Mouse (Mus musculus) skeletal muscle tissue, postnatal 0 days (tissue): ENCODE data around the gene Gm13285. TPM values are rescaled to one million over a fixed set of nuclear protein-coding genes. Genes with fewer than 3 reads are reported as not detected.

ENCODE experiments used
- polyA plus RNA-seq: library from polyadenylated mRNA; unstranded; fragments of >200 nt; fragmentation: Nextera tagmentation; extraction: Ambion mirVana; gene quantifications from 2 replicates; pipeline ENCODE4 v1.2.1, GENCODE M21; 2015

Gene Gm13285
- 0.47 and 1.0 TPM in 2 replicates for polyA plus RNA-seq

GRCm38 (mm10) chr4:88799365-88799764 is at the start of gene Gm13285:
Gene Gm13285 (plus strand): TSS chr4:88799665.

GRCm38 (mm10) chr4:88754818-88755340 is 44.6 kb upstream of the Gm13285 start, which contains the start of gene Gm13271:
Gene Gm13271 (plus strand): TSS chr4:88754868.

GRCm38 (mm10) chr4:88759610-88760268 is 39.7 kb upstream of the Gm13285 start, which contains the start of gene Gm13283:
Gene Gm13283 (plus strand): TSS chr4:88760119.

DNA sequence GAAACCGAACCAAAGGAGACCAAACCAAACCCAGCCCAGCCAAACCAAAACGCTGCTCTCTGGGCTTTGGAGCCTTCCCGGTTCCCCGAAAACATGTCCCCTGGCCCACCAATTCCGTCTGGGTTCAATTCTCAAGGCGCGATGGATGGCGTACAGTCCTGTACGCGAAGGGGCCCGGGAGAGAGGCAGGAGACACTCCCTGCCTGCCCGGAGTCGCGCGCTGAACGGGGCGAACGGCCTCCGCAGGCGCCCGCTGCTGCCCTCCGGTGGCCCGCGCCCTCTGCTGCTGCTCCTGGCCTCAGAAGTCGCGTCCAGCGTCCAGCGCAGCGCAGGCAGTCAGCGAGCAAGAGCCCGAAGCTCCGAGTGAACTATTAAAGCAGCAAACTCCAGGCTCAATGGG is 25.9 kb upstream of the Gm13285 start, which contains the start of gene Gm13290:
Gene Gm13290, plus strand, starts transcription at position 301 of the 400 bp plus-strand sequence.

GRCm38 (mm10) chr4:88776622-88777021 is 22.8 kb upstream of the Gm13285 start, which contains the start of gene Gm13289:
Gene Gm13289 (plus strand): TSS chr4:88776922.

GRCm38 (mm10) chr4:88779550-88779949 is 19.9 kb upstream of the Gm13285 start, which contains the start of gene Gm13272:
Gene Gm13272 (plus strand): TSS chr4:88779850.

GRCm38 (mm10) chr4:88781831-88782230 is 17.6 kb upstream of the Gm13285 start, which contains the start of gene Ifnz:
Gene Ifnz (plus strand): TSS chr4:88782131.

DNA sequence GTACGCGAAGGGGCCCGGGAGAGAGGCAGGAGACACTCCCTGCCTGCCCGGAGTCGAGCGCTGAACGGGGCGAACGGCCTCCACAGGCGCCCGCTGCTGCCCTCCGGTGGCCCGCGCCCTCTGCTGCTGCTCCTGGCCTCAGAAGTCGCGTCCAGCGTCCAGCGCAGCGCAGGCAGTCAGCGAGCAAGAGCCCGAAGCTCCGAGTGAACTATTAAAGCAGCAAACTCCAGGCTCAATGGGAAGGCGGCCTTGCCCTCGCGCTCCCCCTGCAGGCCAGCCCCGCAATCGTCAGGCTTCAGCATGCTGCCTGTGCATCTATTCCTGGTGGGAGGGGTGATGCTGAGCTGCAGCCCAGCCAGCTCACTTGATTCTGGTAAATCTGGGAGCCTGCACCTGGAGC is 14.1 kb upstream of the Gm13285 start, which contains the start of gene Gm13276:
Gene Gm13276, plus strand, starts transcription at position 301 of the 400 bp plus-strand sequence.

DNA sequence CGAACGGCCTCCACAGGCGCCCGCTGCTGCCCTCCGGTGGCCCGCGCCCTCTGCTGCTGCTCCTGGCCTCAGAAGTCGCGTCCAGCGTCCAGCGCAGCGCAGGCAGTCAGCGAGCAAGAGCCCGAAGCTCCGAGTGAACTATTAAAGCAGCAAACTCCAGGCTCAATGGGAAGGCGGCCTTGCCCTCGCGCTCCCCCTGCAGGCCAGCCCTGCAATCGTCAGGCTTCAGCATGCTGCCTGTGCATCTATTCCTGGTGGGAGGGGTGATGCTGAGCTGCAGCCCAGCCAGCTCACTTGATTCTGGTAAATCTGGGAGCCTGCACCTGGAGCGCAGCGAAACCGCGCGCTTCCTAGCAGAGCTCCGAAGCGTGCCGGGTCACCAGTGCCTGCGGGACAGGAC is 11.1 kb upstream of the Gm13285 start, which contains the start of gene Gm13277:
Gene Gm13277, plus strand, starts transcription at position 231 of the 400 bp plus-strand sequence.

DNA sequence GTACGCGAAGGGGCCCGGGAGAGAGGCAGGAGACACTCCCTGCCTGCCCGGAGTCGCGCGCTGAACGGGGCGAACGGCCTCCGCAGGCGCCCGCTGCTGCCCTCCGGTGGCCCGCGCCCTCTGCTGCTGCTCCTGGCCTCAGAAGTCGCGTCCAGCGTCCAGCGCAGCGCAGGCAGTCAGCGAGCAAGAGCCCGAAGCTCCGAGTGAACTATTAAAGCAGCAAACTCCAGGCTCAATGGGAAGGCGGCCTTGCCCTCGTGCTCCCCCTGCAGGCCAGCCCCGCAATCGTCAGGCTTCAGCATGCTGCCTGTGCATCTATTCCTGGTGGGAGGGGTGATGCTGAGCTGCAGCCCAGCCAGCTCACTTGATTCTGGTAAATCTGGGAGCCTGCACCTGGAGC is 8.2 kb upstream of the Gm13285 start, which contains the start of gene Gm13278:
Gene Gm13278, plus strand, starts transcription at position 301 of the 400 bp plus-strand sequence.

GRCm38 (mm10) chr4:88793936-88794675 is 5.4 kb upstream of the Gm13285 start, which contains the start of gene Gm13275:
Gene Gm13275 (plus strand): TSS chr4:88794487.

DNA sequence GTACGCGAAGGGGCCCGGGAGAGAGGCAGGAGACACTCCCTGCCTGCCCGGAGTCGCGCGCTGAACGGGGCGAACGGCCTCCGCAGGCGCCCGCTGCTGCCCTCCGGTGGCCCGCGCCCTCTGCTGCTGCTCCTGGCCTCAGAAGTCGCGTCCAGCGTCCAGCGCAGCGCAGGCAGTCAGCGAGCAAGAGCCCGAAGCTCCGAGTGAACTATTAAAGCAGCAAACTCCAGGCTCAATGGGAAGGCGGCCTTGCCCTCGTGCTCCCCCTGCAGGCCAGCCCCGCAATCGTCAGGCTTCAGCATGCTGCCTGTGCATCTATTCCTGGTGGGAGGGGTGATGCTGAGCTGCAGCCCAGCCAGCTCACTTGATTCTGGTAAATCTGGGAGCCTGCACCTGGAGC is 2.4 kb upstream of the Gm13285 start, which contains the start of gene Gm13279:
Gene Gm13279, plus strand, starts transcription at position 301 of the 400 bp plus-strand sequence.

GRCm38 (mm10) chr4:88802954-88803353 is 3.5 kb downstream of the Gm13285 start, which contains the start of gene Gm13287:
Gene Gm13287 (plus strand): TSS chr4:88803254.

GRCm38 (mm10) chr4:88805231-88805630 is 5.8 kb downstream of the Gm13285 start, which contains the start of gene Gm13288:
Gene Gm13288 (plus strand): TSS chr4:88805531.

DNA sequence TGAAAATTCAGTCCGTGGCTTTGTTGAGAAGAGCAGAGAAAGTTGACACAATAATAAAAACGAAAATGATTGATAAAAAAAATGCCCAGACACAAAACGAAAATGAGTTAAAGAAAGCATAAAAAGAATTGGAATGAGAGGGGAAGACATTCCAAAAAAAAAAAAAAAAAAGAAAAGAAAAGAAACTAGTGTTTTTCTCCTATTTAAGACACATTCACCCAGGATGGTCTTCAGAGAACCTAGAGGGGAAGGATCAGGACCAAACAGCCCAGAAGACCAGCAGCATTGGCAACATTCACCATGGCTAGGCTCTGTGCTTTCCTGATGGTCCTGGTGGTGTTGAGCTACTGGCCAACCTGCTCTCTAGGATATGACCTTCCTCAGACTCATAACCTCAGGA is 16.5 kb downstream of the Gm13285 start, which contains the start of gene Ifna7:
Gene Ifna7, plus strand, starts transcription at position 301 of the 400 bp plus-strand sequence.

DNA sequence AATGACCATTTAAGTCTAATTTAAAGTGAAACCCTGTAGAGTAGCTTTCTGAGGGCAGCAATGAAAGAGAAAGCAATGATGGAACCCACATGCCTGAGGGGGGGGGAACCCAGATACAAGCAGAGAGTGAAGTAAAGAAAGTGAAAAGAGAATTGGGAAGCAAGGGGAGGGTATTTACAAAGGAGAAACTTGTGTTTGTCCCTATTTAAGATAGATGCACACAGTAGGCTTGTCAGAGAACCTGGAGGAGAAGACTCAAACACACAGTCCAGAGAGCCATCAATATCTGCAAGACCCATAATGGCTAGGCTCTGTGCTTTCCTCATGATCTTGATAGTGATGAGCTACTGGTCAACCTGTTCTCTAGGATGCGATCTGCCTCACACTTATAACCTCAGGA is 20.2 kb downstream of the Gm13285 start, which contains the start of gene Ifna11:
Gene Ifna11, plus strand, starts transcription at position 301 of the 400 bp plus-strand sequence.

DNA sequence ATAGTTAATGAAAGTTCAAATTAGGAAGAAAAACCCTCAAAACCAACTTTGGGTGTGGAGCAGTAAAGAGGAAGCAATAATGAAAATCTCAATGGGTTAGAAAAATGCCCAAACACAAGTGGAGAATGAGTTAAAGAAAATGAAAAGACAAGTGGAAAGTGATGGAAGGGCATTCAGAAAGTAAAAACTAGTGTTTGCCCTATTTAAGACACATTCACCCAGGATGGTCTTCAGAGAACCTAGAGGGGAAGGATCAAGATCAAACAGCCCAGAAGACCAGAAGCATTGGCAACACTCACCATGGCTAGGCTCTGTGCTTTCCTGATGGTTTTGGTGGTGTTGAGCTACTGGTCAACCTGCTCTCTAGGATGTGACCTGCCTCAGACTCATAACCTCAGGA is 27.7 kb downstream of the Gm13285 start, which contains the start of gene Ifna6:
Gene Ifna6, plus strand, starts transcription at position 301 of the 400 bp plus-strand sequence.

GRCm38 (mm10) chr4:88835225-88835624 is 35.8 kb downstream of the Gm13285 start, which contains the start of gene Ifna5:
Gene Ifna5 (plus strand): TSS chr4:88835525.

DNA sequence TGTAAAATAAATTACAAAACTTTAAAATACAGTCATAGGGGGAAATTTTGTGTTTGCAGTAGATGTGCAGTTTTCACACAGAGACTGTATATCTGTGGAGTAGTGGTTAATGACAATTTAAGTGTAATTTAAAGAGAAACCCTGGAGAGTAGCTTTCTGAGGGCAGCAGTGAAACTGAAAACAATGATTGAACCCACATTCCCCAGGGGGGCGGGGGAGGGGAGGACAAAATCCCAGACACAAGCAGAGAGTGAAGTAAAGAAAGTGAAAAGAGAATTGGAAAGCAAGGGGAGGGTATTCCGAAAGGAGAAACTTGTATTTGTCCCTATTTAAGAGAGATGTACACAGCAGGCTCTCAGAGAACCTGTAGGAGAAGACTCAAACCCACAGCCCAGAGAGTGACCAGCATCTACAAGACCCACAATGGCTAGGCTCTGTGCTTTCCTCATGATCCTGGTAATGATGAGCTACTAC is 42.0 kb downstream of the Gm13285 start, which contains the start of gene Ifna4:
Gene Ifna4, plus strand, starts transcription at position 424 of the 474 bp plus-strand sequence.

GRCm38 (mm10) chr4:88849698-88850097 is 50.2 kb downstream of the Gm13285 start, which contains the start of gene Ifna1:
Gene Ifna1 (plus strand): TSS chr4:88850087.

